Mouse (Mus musculus): ENCODE results near the gene Abcc8. TPM values are rescaled to one million over a fixed set of nuclear protein-coding genes. Genes with fewer than 3 reads are reported as not detected.

Abcc8 gene
- total and polyA plus RNA-seq, 3 experiments = 0.11 TPM; not detected in 2

GRCm38 (mm10) chr7:46162731-46163130, 17.1 kb downstream of the Abcc8 start:
- TF ChIP-seq POLR2AphosphoS5 (IDR thresholded peaks at IDR 0.05; ENCODE audit: insufficient replicate concordance, low read depth, low read length) (no peak), CTCF (IDR thresholded peaks at IDR 0.05; ENCODE audit: low read depth, low read length) (no peak), GATA2 (IDR thresholded peaks at IDR 0.05; ENCODE audit: borderline replicate concordance, low read depth, low read length) (no peak), TAL1 (conservative IDR thresholded peaks at IDR 0.05; ENCODE audit: low read depth, low read length) (no peak), GATA1 (IDR thresholded peaks at IDR 0.05; ENCODE audit: borderline replicate concordance, low read length) (no peak)
- no peaks in the 10 kb centered on the region for H3K4me1 ChIP-seq (ENCODE audit: insufficient read depth, low read depth, low read length)
- no peaks in the 10 kb centered on the region; the same call in 1 of the 2 replicates for H3K27me3 ChIP-seq (ENCODE audit: insufficient read depth, low read length)

GRCm38 (mm10) chr7:46162132-46162727, 17.6 kb downstream of the Abcc8 start:
- no peaks in the 10 kb centered on the region for H3K36me3 ChIP-seq (replicated peaks)
- no peak for ATAC-seq (ENCODE audit: extremely low read depth, insufficient number of reproducible peaks, low FRiP score, poor library complexity, severe bottlenecking)
- no peak overlapping the region for H3K4me3 ChIP-seq (ENCODE audit: low read depth, low read length)
- H3K9me3 ChIP-seq (replicated peaks) = no peaks in the 10 kb centered on the region
- H3K4me1 ChIP-seq (ENCODE audit: insufficient read depth, low read depth, low read length) = no peaks in the 10 kb centered on the region
- DNase-seq (ENCODE audit: low spot score) = no peak
- H3K27me3 ChIP-seq (ENCODE audit: insufficient read depth, low read length) = no peaks in the 10 kb centered on the region; the same call in 1 of the 2 replicates
- TF ChIP-seq POLR2AphosphoS5 (IDR thresholded peaks at IDR 0.05; ENCODE audit: insufficient replicate concordance, low read depth, low read length) = no peak
- no peak for TF ChIP-seq TAL1 (conservative IDR thresholded peaks at IDR 0.05; ENCODE audit: low read depth, low read length)
- TF ChIP-seq GATA1 (IDR thresholded peaks at IDR 0.05; ENCODE audit: borderline replicate concordance, low read length) = no peak
- no peak for TF ChIP-seq GATA2 (IDR thresholded peaks at IDR 0.05; ENCODE audit: borderline replicate concordance, low read depth, low read length)
- no peak for TF ChIP-seq CTCF (IDR thresholded peaks at IDR 0.05; ENCODE audit: low read depth, low read length)

More at GRCm38 (mm10) chr7:46162731-46163130, 17.1 kb downstream of the Abcc8 start:
- H3K36me3 ChIP-seq (replicated peaks) = no peaks in the 10 kb centered on the region
- no peak for ATAC-seq (ENCODE audit: extremely low read depth, insufficient number of reproducible peaks, low FRiP score, poor library complexity, severe bottlenecking)
- no peaks in the 10 kb centered on the region for H3K9me3 ChIP-seq (replicated peaks)
- no peak for DNase-seq (ENCODE audit: low spot score)
- H3K4me3 ChIP-seq (ENCODE audit: low read depth, low read length) = no peak overlapping the region

DNA sequence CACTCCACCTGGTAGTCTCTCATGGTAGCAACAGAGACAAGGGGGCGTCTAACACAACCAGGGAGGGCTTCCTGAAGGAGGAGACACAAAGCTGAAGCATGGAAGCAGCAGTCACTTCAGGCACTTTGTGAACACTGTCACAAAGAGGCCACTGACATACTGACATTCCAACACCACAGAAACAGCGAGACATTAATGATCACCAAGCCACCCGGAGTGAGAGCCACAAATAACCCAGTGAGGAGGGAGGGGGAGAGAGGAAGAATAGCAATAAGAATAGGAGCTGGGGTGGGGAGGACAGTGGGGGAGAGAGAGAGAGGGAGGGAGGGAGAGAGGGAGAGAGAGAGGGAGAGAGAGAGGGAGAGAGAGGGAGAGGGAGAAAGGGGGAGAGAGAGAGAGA, 18.2 kb downstream of the Abcc8 start:
- DNase-seq (ENCODE audit: low spot score) (no peak), ATAC-seq (ENCODE audit: extremely low read depth, insufficient number of reproducible peaks, low FRiP score, poor library complexity, severe bottlenecking) (no peak)
- Histone ChIP-seq H3K4me3 (ENCODE audit: low read depth, low read length) (no peak overlapping the region), H3K27me3 (ENCODE audit: insufficient read depth, low read length) (no peaks in the 10 kb centered on the region), H3K36me3 (replicated peaks) (no peaks in the 10 kb centered on the region), H3K9me3 (replicated peaks) (no peaks in the 10 kb centered on the region), H3K4me1 (ENCODE audit: insufficient read depth, low read depth, low read length) (no peaks in the 10 kb centered on the region)
- TF ChIP-seq CTCF (IDR thresholded peaks at IDR 0.05; ENCODE audit: low read depth, low read length) (no peak), TAL1 (conservative IDR thresholded peaks at IDR 0.05; ENCODE audit: low read depth, low read length) (no peak), GATA1 (IDR thresholded peaks at IDR 0.05; ENCODE audit: borderline replicate concordance, low read length) (no peak), POLR2AphosphoS5 (IDR thresholded peaks at IDR 0.05; ENCODE audit: insufficient replicate concordance, low read depth, low read length) (no peak)

GRCm38 (mm10) chr7:46157746-46158145, 22.1 kb downstream of the Abcc8 start:
- no peak for TF ChIP-seq CTCF (IDR thresholded peaks at IDR 0.05; ENCODE audit: low read depth, low read length)
- no peak for TF ChIP-seq POLR2AphosphoS5 (IDR thresholded peaks at IDR 0.05; ENCODE audit: insufficient replicate concordance, low read depth, low read length)
- TF ChIP-seq GATA2 (IDR thresholded peaks at IDR 0.05; ENCODE audit: borderline replicate concordance, low read depth, low read length) = no peak
- no peak for TF ChIP-seq TAL1 (conservative IDR thresholded peaks at IDR 0.05; ENCODE audit: low read depth, low read length)
- TF ChIP-seq GATA1 (IDR thresholded peaks at IDR 0.05; ENCODE audit: borderline replicate concordance, low read length) = no peak
- H3K36me3 ChIP-seq (replicated peaks) = no peaks in the 10 kb centered on the region
- ATAC-seq (ENCODE audit: extremely low read depth, insufficient number of reproducible peaks, low FRiP score, poor library complexity, severe bottlenecking) (no peak), DNase-seq (ENCODE audit: low spot score) (no peak)
- no peaks in the 10 kb centered on the region for H3K9me3 ChIP-seq (replicated peaks)
- peaks cover 3% of the 10 kb centered on the region for H3K27me3 ChIP-seq (ENCODE audit: insufficient read depth, low read length)
- no peaks in the 10 kb centered on the region for H3K4me1 ChIP-seq (ENCODE audit: insufficient read depth, low read depth, low read length)
- H3K4me3 ChIP-seq (ENCODE audit: low read depth, low read length) = no peak overlapping the region

DNA sequence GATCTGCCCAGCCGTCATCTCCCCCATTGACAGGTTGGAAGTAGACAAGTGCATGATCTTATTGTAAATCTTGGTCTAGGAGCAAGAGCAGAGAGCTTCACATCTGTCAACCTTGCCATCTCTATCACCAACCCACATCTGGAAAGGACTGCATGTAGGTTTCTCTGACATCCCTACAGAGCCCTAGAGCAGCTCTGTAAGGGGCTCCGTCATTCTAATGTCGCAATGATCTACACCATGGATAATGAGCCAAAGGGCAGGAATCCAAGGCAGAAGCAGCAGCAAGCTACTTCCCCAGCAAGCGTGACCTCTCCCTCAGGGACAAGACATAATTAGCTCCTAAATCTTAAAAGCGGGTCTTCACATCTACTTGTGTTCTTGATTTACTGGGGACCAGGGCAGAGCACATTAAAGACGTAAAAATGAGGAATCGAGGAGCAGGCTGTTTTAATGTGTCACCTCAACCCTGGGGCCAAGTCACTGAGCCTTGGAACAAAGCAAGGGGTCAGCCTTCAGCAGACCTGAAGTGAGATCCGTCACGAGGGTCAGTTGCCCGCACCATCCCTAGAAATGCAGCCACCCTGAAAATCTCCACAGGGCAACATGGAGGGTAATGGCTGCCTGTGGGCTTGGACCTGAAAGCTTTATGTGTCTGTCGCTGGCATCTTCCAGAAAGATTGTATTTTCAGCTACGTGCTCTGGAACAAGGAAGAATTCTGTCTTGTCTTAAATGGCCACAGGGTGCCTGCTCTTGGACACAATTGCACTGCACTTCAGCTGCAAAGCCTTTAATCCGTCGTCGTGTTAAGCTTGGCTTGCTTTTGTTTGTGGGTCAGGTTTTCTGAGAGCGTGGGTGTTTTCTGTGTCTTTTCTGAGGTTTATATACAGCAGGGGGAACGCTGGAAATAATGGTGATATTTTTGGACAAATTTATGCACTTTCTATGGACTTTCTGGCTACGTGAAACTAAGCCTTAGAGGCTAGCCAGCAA, 25.0 kb downstream of the Abcc8 start:
- H3K9me3 ChIP-seq (replicated peaks) = no peaks in the 10 kb centered on the region
- TF ChIP-seq TAL1 (conservative IDR thresholded peaks at IDR 0.05; ENCODE audit: low read depth, low read length) (no peak), GATA2 (IDR thresholded peaks at IDR 0.05; ENCODE audit: borderline replicate concordance, low read depth, low read length) (no peak), CTCF (IDR thresholded peaks at IDR 0.05; ENCODE audit: low read depth, low read length) (no peak), POLR2AphosphoS5 (IDR thresholded peaks at IDR 0.05; ENCODE audit: insufficient replicate concordance, low read depth, low read length) (no peak), GATA1 (IDR thresholded peaks at IDR 0.05; ENCODE audit: borderline replicate concordance, low read length) (no peak)
- H3K36me3 ChIP-seq (replicated peaks) = no peaks in the 10 kb centered on the region
- ATAC-seq (ENCODE audit: extremely low read depth, insufficient number of reproducible peaks, low FRiP score, poor library complexity, severe bottlenecking) = no peak
- peaks cover 7% of the 10 kb centered on the region for H3K27me3 ChIP-seq (ENCODE audit: insufficient read depth, low read length)
- H3K4me1 ChIP-seq (ENCODE audit: insufficient read depth, low read depth, low read length) = peaks cover 2% of the 10 kb centered on the region
- H3K4me3 ChIP-seq (ENCODE audit: low read depth, low read length) = no peak overlapping the region
- DNase-seq (ENCODE audit: low spot score) = no peak

DNA sequence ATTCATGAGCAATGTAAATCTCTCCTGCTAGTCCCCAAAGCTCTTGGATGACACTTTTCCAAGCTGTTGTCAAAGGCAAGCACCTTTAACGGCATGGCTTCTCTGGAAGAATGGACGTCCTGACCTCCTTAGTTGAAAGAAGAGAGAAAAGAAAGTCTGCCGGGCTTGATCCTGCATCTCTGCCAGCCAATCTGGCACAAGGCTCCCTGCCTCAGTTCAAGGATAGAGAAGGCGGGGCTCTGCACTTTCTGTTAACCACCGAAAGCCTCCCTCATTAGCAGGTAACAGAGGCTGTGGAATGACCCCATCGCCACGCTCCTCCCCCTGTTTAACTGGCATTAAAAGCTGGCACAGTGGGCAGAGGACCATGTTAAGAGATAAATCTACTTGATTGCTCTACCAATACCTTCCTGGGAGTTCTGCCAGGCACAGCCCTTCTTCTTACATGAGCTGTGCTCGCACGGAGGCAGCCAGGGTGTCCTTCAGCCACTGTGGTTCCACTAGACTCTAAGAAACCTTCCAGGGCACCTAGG, 26.9 kb downstream of the Abcc8 start:
- DNase-seq (ENCODE audit: low spot score) (no peak), ATAC-seq (ENCODE audit: extremely low read depth, insufficient number of reproducible peaks, low FRiP score, poor library complexity, severe bottlenecking) (no peak)
- no peaks in the 10 kb centered on the region for H3K36me3 ChIP-seq (replicated peaks)
- H3K27me3 ChIP-seq (ENCODE audit: insufficient read depth, low read length) = peaks cover 7% of the 10 kb centered on the region
- peaks cover 2% of the 10 kb centered on the region for H3K4me1 ChIP-seq (ENCODE audit: insufficient read depth, low read depth, low read length)
- TF ChIP-seq GATA1 (IDR thresholded peaks at IDR 0.05; ENCODE audit: borderline replicate concordance, low read length) (no peak), POLR2AphosphoS5 (IDR thresholded peaks at IDR 0.05; ENCODE audit: insufficient replicate concordance, low read depth, low read length) (no peak), CTCF (IDR thresholded peaks at IDR 0.05; ENCODE audit: low read depth, low read length) (no peak), GATA2 (IDR thresholded peaks at IDR 0.05; ENCODE audit: borderline replicate concordance, low read depth, low read length) (no peak), TAL1 (conservative IDR thresholded peaks at IDR 0.05; ENCODE audit: low read depth, low read length) (no peak)
- no peaks in the 10 kb centered on the region for H3K9me3 ChIP-seq (replicated peaks)
- H3K4me3 ChIP-seq (ENCODE audit: low read depth, low read length) = no peak overlapping the region

All from G1E (cell line).